Mouse (Mus musculus): ENCODE measurements around the gene Mecom. TPM values are rescaled to one million over a fixed set of nuclear protein-coding genes. Genes with fewer than 3 reads are reported as not detected.

Mecom gene
- polyA plus RNA-seq, 1 experiment: 74.4 TPM

DNA sequence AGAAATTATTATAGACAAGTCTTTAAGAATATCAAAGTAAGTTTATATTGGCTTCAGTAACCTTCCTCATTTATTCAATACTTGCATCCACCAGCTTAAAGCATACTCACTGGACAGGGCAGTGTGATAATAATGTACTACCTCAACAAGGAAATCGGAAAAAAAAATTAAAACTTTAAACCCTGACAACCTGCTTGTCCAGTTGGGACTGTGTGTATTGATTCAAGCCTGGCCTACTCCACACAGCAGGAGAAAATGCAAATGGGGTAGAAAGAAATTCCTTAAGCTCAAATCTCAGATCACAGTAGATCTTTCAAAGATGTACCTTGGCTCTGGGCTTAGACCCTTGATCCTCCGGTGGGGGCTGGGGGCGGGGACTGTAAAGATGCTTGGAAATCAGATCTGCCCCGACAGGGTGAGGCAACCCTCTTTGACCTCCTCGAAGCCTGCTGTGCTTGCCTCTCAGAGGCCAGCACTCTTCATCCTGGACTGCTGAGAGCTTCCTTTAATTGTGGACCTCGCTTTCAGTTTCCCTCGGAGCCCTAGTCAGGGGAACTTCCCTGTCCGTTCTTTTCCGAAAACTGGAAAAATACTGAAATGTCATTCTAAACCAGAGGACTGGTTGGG is 49.5 kb downstream of the Mecom start:
- Histone ChIP-seq H3K4me1 (ENCODE audit: control insufficient read depth, insufficient read depth, low read length) (no peaks in the 10 kb centered on the region), H3K4me3 (ENCODE audit: insufficient read depth, low read length) (no peak overlapping the region), H3K27ac (ENCODE audit: insufficient read depth, low read length) (no peak overlapping the region)
- TF ChIP-seq CTCF (IDR thresholded peaks at IDR 0.05; ENCODE audit: borderline replicate concordance, insufficient read depth, low read length) (no peak), POLR2A (IDR thresholded peaks at IDR 0.05; ENCODE audit: low read depth, low read length) (no peak)

DNA sequence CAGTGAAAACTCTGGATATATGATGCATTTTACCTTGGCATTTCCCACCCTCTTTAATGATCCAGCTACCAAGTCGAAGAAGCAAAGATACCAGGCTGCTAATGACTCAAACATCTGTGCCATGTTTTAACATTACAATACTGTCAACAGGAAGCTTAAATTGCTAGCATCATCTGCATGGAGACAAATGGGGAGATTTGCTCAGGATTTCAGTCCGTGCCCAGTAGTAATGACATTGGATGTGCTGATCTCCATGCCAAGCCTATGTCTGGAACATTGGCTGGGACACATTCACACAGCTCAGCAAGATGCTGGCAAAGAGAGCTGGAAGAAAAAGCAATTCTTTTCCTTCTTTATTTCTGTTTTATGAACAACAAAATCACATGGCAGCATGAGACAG is 53.4 kb downstream of the Mecom start:
- Histone ChIP-seq H3K4me3 (ENCODE audit: insufficient read depth, low read length) (no peak overlapping the region), H3K4me1 (ENCODE audit: control insufficient read depth, insufficient read depth, low read length) (no peaks in the 10 kb centered on the region), H3K27ac (ENCODE audit: insufficient read depth, low read length) (no peak overlapping the region)
- TF ChIP-seq CTCF (IDR thresholded peaks at IDR 0.05; ENCODE audit: borderline replicate concordance, insufficient read depth, low read length) (no peak), POLR2A (IDR thresholded peaks at IDR 0.05; ENCODE audit: low read depth, low read length) (no peak)

DNA sequence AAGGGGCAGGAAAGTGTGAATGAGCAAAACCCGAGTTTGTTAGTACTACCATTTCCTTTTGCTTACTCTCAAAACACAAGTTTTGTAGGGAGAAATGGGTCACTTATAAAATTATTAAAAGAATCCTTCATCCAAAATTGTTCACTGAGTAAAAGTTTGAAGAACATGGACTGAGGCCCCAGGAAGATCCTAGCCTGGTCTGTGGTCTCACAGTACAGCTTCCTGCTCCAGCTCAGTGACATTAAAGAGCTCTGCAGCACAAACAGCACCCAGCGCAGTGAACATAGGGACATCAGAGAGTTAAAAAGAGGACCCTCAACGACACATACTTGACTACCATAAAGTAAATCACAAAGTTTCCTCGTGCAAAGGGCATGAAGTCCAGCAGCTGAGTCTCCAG is 59.0 kb downstream of the Mecom start:
- H3K4me3 ChIP-seq (ENCODE audit: insufficient read depth, low read length): no peak overlapping the region
- no peak for TF ChIP-seq POLR2A (IDR thresholded peaks at IDR 0.05; ENCODE audit: low read depth, low read length)
- no peak for TF ChIP-seq CTCF (IDR thresholded peaks at IDR 0.05; ENCODE audit: borderline replicate concordance, insufficient read depth, low read length)
- no peak overlapping the region for H3K27ac ChIP-seq (ENCODE audit: insufficient read depth, low read length)
- no peaks in the 10 kb centered on the region for H3K4me1 ChIP-seq (ENCODE audit: control insufficient read depth, insufficient read depth, low read length)

DNA sequence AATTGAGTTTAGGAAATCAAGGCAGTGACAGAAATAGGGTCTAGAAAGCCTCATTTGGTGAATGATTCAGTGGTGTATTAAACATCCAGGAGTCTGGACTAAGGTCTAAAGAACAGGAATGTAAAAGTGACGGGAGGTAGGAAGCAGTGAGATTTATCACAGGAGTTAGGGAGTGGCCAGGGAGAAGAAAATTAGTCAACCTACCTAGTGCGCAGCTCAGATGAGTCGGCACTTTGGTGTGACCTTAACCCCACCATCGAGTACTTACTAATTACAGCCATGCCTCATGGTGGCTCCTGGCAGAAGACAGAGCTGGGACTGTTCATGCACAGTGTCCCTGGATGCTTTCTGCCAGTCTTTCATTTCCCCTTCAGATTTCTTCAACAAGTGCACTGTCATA is 61.4 kb downstream of the Mecom start:
- H3K4me1 ChIP-seq (ENCODE audit: control insufficient read depth, insufficient read depth, low read length): no peaks in the 10 kb centered on the region
- H3K4me3 ChIP-seq (ENCODE audit: insufficient read depth, low read length): no peak overlapping the region
- TF ChIP-seq POLR2A (IDR thresholded peaks at IDR 0.05; ENCODE audit: low read depth, low read length) (no peak), CTCF (IDR thresholded peaks at IDR 0.05; ENCODE audit: borderline replicate concordance, insufficient read depth, low read length) (no peak)
- H3K27ac ChIP-seq (ENCODE audit: insufficient read depth, low read length): no peak overlapping the region

DNA sequence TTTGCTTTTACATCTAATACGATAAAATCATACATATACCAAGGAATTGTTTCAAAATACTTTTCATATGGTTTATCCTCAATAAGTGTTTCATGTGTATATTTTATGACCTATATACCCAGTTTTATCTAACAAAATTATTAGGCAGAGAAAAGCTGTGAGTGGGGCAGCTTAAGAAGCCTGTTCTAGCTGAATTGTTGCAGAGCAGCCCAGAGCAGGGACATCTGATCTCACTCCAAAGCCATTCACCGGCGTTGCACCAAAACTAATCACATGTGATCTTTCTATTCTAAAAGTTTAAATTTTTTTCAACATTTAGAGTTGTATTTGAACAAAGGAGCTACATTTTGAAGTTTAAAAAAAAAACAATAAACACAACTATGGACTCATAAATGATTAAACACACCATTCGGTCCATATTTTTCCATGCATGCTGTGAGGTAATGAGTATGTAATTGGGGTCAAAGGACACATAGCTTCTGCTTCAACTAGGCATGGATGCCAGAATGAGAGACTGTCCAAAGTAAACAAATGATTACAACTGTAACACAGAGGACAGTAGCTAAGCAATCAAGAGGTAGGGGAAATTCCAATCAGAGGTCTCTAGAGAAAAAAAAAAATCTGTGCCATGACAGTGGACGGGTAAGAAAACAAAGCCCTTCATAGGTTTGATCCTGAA is 64.7 kb downstream of the Mecom start:
- TF ChIP-seq CTCF (IDR thresholded peaks at IDR 0.05; ENCODE audit: borderline replicate concordance, insufficient read depth, low read length): no peak
- TF ChIP-seq POLR2A (IDR thresholded peaks at IDR 0.05; ENCODE audit: low read depth, low read length): no peak
- H3K4me1 ChIP-seq (ENCODE audit: control insufficient read depth, insufficient read depth, low read length): no peaks in the 10 kb centered on the region
- H3K27ac ChIP-seq (ENCODE audit: insufficient read depth, low read length): no peak overlapping the region

DNA sequence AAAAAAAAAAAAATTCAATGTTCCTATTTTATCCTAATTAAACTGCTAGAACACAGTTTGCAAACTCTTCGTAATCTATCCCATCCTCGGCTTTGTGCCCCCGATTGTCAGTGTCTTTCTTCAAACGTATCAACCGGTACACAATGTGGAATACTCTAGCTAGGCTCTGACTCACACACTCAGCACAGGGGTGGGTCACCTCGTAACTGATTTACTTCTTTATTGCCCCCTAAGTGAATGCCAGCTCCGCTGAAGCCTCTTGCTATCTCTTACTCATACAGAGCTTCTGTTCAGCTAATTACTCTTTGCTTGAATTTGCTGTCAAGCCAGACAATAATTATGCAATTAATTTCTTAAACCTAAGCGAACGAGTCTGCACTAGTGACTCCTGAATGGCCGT is 66.1 kb downstream of the Mecom start:
- TF ChIP-seq POLR2A (IDR thresholded peaks at IDR 0.05; ENCODE audit: low read depth, low read length): no peak
- no peak for TF ChIP-seq CTCF (IDR thresholded peaks at IDR 0.05; ENCODE audit: borderline replicate concordance, insufficient read depth, low read length)
- H3K4me3 ChIP-seq (ENCODE audit: insufficient read depth, low read length): no peak overlapping the region

More for the DNA sequence above, 64.7 kb downstream of the Mecom start:
- no peak overlapping the region for H3K4me3 ChIP-seq (ENCODE audit: insufficient read depth, low read length)

DNA sequence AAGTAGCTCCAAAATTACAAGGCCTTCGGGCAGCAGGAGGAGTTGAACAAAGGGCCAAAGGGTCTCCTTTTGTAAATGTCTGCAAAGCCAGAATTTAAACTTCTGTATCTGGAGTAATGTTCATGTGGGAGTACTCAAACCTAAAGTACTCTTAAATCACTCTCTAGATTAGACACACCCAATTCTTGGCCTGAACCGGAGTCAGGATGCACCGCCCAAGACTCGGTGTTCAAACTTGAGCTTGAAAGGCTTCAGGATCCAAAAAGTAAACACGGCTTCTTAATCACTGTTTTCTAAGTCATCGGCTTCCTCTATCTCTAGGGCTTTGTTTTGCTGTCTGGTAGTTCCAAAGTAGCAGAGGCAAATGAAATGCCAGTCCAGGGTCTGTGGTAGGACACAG is 67.3 kb downstream of the Mecom start:
- TF ChIP-seq POLR2A (IDR thresholded peaks at IDR 0.05; ENCODE audit: low read depth, low read length): no peak
- TF ChIP-seq CTCF (IDR thresholded peaks at IDR 0.05; ENCODE audit: borderline replicate concordance, insufficient read depth, low read length): no peak
- H3K4me1 ChIP-seq (ENCODE audit: control insufficient read depth, insufficient read depth, low read length): no peaks in the 10 kb centered on the region
- H3K27ac ChIP-seq (ENCODE audit: insufficient read depth, low read length): no peak overlapping the region
- no peak overlapping the region for H3K4me3 ChIP-seq (ENCODE audit: insufficient read depth, low read length)

More for the DNA sequence above, 66.1 kb downstream of the Mecom start:
- H3K4me1 ChIP-seq (ENCODE audit: control insufficient read depth, insufficient read depth, low read length): no peaks in the 10 kb centered on the region
- no peak overlapping the region for H3K27ac ChIP-seq (ENCODE audit: insufficient read depth, low read length)

DNA sequence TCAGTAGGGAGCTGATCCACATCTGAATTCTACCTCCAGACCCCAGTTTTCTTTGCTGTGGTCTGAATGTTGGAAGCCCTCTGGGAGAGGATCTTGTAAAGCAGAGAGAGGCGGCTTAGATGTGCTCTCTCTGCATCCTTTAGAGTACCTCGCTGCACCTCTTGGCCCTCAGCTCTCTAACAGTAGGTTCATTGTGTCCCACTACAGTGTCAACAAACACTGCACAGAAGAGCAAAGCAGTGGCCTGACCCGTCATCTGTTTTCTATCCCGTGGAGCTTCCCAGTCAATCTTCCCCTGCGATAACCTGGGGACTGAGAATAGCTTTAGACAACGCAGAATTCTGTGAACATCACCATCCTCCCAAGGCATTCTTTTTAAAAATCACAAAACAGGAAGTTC is 69.6 kb downstream of the Mecom start:
- H3K4me3 ChIP-seq (ENCODE audit: insufficient read depth, low read length): no peak overlapping the region
- H3K4me1 ChIP-seq (ENCODE audit: control insufficient read depth, insufficient read depth, low read length): no peaks in the 10 kb centered on the region
- H3K27ac ChIP-seq (ENCODE audit: insufficient read depth, low read length): no peak overlapping the region
- TF ChIP-seq CTCF (IDR thresholded peaks at IDR 0.05; ENCODE audit: borderline replicate concordance, insufficient read depth, low read length) (no peak), POLR2A (IDR thresholded peaks at IDR 0.05; ENCODE audit: low read depth, low read length) (no peak)

DNA sequence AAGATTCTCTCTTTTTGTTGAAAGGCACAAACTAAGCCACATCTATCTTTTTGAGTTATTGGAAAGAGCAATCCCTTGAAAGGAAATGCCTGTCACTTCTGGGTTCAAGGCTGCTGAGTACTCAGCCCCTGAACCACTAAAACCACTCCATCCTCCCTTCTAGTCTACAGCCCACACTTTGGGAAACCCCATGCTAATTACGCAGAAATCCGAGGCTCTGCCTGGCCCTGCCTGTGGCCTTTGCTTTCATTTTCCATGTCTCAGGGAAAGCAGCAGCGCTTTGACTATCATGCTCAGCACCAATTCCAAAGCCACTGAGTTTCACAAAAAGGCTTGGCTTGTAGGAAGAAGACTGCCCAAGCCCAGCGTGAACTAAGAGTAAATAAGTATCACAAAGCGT is 70.8 kb downstream of the Mecom start:
- no peak overlapping the region for H3K27ac ChIP-seq (ENCODE audit: insufficient read depth, low read length)
- TF ChIP-seq POLR2A (IDR thresholded peaks at IDR 0.05; ENCODE audit: low read depth, low read length): no peak
- no peak for TF ChIP-seq CTCF (IDR thresholded peaks at IDR 0.05; ENCODE audit: borderline replicate concordance, insufficient read depth, low read length)
- H3K4me1 ChIP-seq (ENCODE audit: control insufficient read depth, insufficient read depth, low read length): no peaks in the 10 kb centered on the region
- no peak overlapping the region for H3K4me3 ChIP-seq (ENCODE audit: insufficient read depth, low read length)

DNA sequence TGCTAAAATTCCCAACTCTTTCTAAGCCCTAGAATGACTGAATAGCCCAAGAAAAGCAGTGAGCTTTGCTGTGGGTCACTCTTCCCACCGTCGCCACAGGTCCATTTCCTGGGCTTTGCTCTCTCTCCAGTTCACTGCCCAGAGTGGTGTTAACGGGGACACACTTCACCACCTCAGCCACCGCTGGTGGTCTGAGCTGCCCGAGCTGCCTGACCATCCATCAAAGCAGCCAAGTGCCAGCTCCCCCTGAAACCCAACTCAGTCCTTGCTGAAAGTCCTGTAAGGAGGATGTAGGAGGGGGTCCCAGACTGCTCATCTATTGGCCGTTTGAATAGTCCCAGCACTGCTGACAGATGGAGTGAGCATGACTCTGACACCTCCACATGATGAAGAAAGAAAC is 72.2 kb downstream of the Mecom start:
- H3K4me3 ChIP-seq (ENCODE audit: insufficient read depth, low read length): no peak overlapping the region
- TF ChIP-seq POLR2A (IDR thresholded peaks at IDR 0.05; ENCODE audit: low read depth, low read length): no peak
- TF ChIP-seq CTCF (IDR thresholded peaks at IDR 0.05; ENCODE audit: borderline replicate concordance, insufficient read depth, low read length): no peak
- no peak overlapping the region for H3K27ac ChIP-seq (ENCODE audit: insufficient read depth, low read length)
- no peaks in the 10 kb centered on the region for H3K4me1 ChIP-seq (ENCODE audit: control insufficient read depth, insufficient read depth, low read length)
